Mouse (Mus musculus) liver, embryonic 14.5 days (tissue): ENCODE data around the gene Egfl7.

Experiments used
- CTCF ChIP-seq: IDR thresholded peaks from 2 replicates; pipeline ENCODE4 v1.5.1; 2016; ENCODE audit warnings: antibody characterized with exemption, low read depth, control low read depth
- EP300 ChIP-seq: IDR thresholded peaks from 2 replicates; pipeline ENCODE4 v1.6.1; 2016; ENCODE audit warnings: antibody characterized with exemption, low read depth

DNA sequence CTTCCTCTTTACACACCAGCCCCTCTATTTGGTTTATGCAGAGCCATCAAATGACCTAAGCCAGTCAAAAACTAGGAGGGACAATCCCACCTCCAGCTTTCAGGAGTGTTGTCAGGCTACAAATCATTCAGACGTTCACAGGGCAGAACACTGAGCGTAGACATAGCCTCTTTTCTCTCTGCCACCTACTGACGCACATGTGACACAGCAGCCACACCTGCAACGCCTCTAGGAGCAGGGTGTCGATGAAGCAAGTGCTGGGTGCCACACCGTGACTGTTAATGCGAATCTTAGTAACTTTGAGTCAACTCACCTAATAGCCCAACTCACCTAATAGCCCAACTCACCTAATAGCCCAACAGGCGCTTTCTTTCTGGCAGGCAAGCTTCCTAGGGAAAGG, 59.3 kb downstream of the Egfl7 start:
- TF ChIP-seq CTCF: peak; percentile 81
- no peak for TF ChIP-seq EP300
